Mouse (Mus musculus) hindbrain, embryonic 10.5 days (tissue): ENCODE data around the gene Cdr2. TPM values are rescaled to one million over a fixed set of nuclear protein-coding genes. Genes with fewer than 3 reads are reported as not detected.
"Not testable (repeated sequence)": the region's sequence is repeated elsewhere in the genome, so short reads cannot be mapped to it uniquely, and the experiment has no call there.

Experiments used
- DNase-seq: peaks from one replicate; pipeline ENCODE4 v3.0.0-alpha.2; 2017; ENCODE audit warnings: low spot score
- H3K27ac ChIP-seq: fragments of 300-500 bp; sonication (generic); 2 replicates; pipeline ENCODE4 v1.5.1; 2016; ENCODE audit warnings: mild to moderate bottlenecking, moderate library complexity
- H3K27me3 ChIP-seq: fragments of 300-500 bp; sonication (generic); 2 replicates; pipeline ENCODE4 v1.6.1; 2016; ENCODE audit warnings: mild to moderate bottlenecking; ENCODE audit not compliant: poor library complexity, insufficient read depth, severe bottlenecking
- H3K36me3 ChIP-seq: fragments of 300-500 bp; sonication (generic); 2 replicates; pipeline ENCODE4 v1.6.1; 2016; ENCODE audit warnings: mild to moderate bottlenecking, moderate library complexity
- H3K4me1 ChIP-seq: fragments of 300-500 bp; sonication (generic); replicated peaks from 2 replicates; pipeline ENCODE4 v1.6.1; 2016; ENCODE audit warnings: mild to moderate bottlenecking
- H3K4me3 ChIP-seq: fragments of 300-500 bp; sonication (generic); 2 replicates; pipeline ENCODE4 v1.5.1; 2016; ENCODE audit warnings: mild to moderate bottlenecking, moderate library complexity
- H3K9me3 ChIP-seq: fragments of 300-500 bp; sonication (generic); 2 replicates; pipeline ENCODE4 v1.6.1; 2016; ENCODE audit warnings: mild to moderate bottlenecking, moderate library complexity
- WGBS: fragments of 180-500 bp; shearing (Covaris S2); methylation state at CpG from one replicate; pipeline ENCODE4 v1.1.7; 2016; 5-methylcytosine and 5-hydroxymethylcytosine counted together
- polyA plus RNA-seq: library from polyadenylated mRNA; unstranded; fragments of >200 nt; fragmentation: Nextera tagmentation; extraction: Ambion mirVana; gene quantifications from 2 replicates; pipeline ENCODE4 v1.2.1, GENCODE M21; 2016

The Cdr2 gene
- polyA plus RNA-seq, 1 experiment from 2014 or later, result 14.7 TPM

- Histone ChIP-seq H3K27ac (peak within 1 kb of the TSS; percentile 96), H3K9me3 (no peaks in the 10 kb centered on the region), H3K27me3 (no peaks in the 10 kb centered on the region), H3K4me3 (peak within 1 kb of the TSS; percentile 97), H3K36me3 (peaks cover 4% of the 10 kb centered on the region), H3K4me1 (peaks cover 24% of the 10 kb centered on the region)
- peak; percentile 99 for DNase-seq
- WGBS, result under 1% methylated on average over 102 of the region's 102 CpGs
Observed at GRCm38 (mm10) chr7:120917592-120918461, 64.3 kb downstream of the Cdr2 start, which contains the start of gene Polr3e. Gene Polr3e (plus strand): TSS chr7:120917744.

GRCm38 (mm10) chr7:120917279-120917591 is 64.9 kb downstream of the Cdr2 start:
- H3K27me3 ChIP-seq, result no peaks in the 10 kb centered on the region
- no peaks in the 10 kb centered on the region for H3K9me3 ChIP-seq
- WGBS, result 12% methylated on average over 12 of the region's 12 CpGs
- H3K4me1 ChIP-seq, result peaks cover 24% of the 10 kb centered on the region
- H3K36me3 ChIP-seq, result no peaks in the 10 kb centered on the region
- peak overlapping the region; percentile 97 for H3K4me3 ChIP-seq
- DNase-seq, result no peak
- peak overlapping the region; percentile 96; the same call in 1 of the 2 replicates for H3K27ac ChIP-seq

GRCm38 (mm10) chr7:120916262-120916875 is 65.7 kb downstream of the Cdr2 start:
- Histone ChIP-seq H3K4me1 (peaks cover 24% of the 10 kb centered on the region), H3K9me3 (no peaks in the 10 kb centered on the region), H3K27me3 (no peaks in the 10 kb centered on the region), H3K36me3 (no peaks in the 10 kb centered on the region), H3K4me3 (peak overlapping the region; percentile 97), H3K27ac (no peak overlapping the region)
- WGBS, result 20% methylated on average over 11 of the region's 11 CpGs
- DNase-seq, result no peak

GRCm38 (mm10) chr7:120913332-120913731 is 68.8 kb downstream of the Cdr2 start:
- Histone ChIP-seq H3K4me1 (peaks cover 9% of the 10 kb centered on the region), H3K36me3 (no peaks in the 10 kb centered on the region), H3K4me3 (no peak overlapping the region), H3K9me3 (no peaks in the 10 kb centered on the region), H3K27me3 (no peaks in the 10 kb centered on the region), H3K27ac (no peak overlapping the region)
- WGBS, result 45% methylated on average over 1 of the region's 1 CpGs
- DNase-seq, result no peak

- DNase-seq, H3K9me3 ChIP-seq, H3K36me3 ChIP-seq, H3K4me1 ChIP-seq, H3K27ac ChIP-seq, H3K27me3 ChIP-seq, H3K4me3 ChIP-seq: not testable (repeated sequence)
- WGBS, result 91% methylated on average over 6 of the region's 6 CpGs
Observed at GRCm38 (mm10) chr7:120911268-120911667, 70.8 kb downstream of the Cdr2 start.

- not testable (repeated sequence) for H3K9me3 ChIP-seq, DNase-seq, H3K4me1 ChIP-seq, H3K27me3 ChIP-seq, H3K4me3 ChIP-seq, H3K36me3 ChIP-seq, H3K27ac ChIP-seq
- 72% methylated on average over 3 of the region's 3 CpGs for WGBS
Observed at GRCm38 (mm10) chr7:120910172-120910571, 71.9 kb downstream of the Cdr2 start.

Other genes with a start within 250 kb of the Cdr2 start
- 0.49 and 1.3 TPM in 2 replicates for gene Vwa3a, start 243.0 kb downstream of the Cdr2 start, polyA plus RNA-seq
- not detected in 2 replicates for gene Gm5737, start 169.9 kb downstream of the Cdr2 start, polyA plus RNA-seq
- gene Eef2k, start 139.5 kb downstream of the Cdr2 start, polyA plus RNA-seq, result 26.9 and 30.1 TPM in 2 replicates
- 31.2 and 41.0 TPM in 2 replicates for gene Polr3e, start 64.6 kb downstream of the Cdr2 start, polyA plus RNA-seq
- gene Mfsd13b, start 197 bp upstream of the Cdr2 start, polyA plus RNA-seq, result 0.37 and 0.42 TPM in 2 replicates
- 199 and 215 TPM in 2 replicates for gene Mettl9, start 52.1 kb upstream of the Cdr2 start, polyA plus RNA-seq
- 1.3 and 1.5 TPM in 2 replicates for gene Igsf6, start 92.3 kb upstream of the Cdr2 start, polyA plus RNA-seq
- 0.10 and 0.65 TPM in 2 replicates for gene Otoa, start 99.3 kb upstream of the Cdr2 start, polyA plus RNA-seq